Mouse (Mus musculus) naive thymus-derived CD4-positive, alpha-beta T cell, adult 2 months (primary cell): Measurements from ENCODE around the gene Cetn2.

Experiments
- DNase-seq: peaks from one replicate; pipeline ENCODE4 v3.0.0-alpha.2; 2011; ENCODE audit warnings: low read depth

Cetn2 gene

GRCm38 (mm10) chrX:72917884-72918681 lies at the start of gene Cetn2, which contains the start of gene Nsdhl:
Gene Cetn2 (minus strand): TSS chrX:72918411.
Gene Nsdhl (plus strand): TSS chrX:72918557.
- peak; percentile 89 for DNase-seq

GRCm38 (mm10) chrX:72962743-72963142 lies 44.5 kb upstream of the Cetn2 start:
- no peak for DNase-seq

- no peak for DNase-seq
Measured at GRCm38 (mm10) chrX:72961511-72961910, 43.3 kb upstream of the Cetn2 start.

GRCm38 (mm10) chrX:72960431-72960830 lies 42.2 kb upstream of the Cetn2 start:
- peak; percentile 2 for DNase-seq

- no peak for DNase-seq
Measured at GRCm38 (mm10) chrX:72956486-72956885, 38.3 kb upstream of the Cetn2 start.

GRCm38 (mm10) chrX:72953464-72953863 lies 35.3 kb upstream of the Cetn2 start:
- DNase-seq = no peak

GRCm38 (mm10) chrX:72921391-72921790 lies 3.2 kb upstream of the Cetn2 start:
- DNase-seq = no peak

- no peak for DNase-seq
Measured at GRCm38 (mm10) chrX:72918682-72919059, 460 bp upstream of the Cetn2 start.

- DNase-seq = no peak
Measured at GRCm38 (mm10) chrX:72911611-72912010, 6.6 kb downstream of the Cetn2 start.

GRCm38 (mm10) chrX:72908404-72908741 lies 9.8 kb downstream of the Cetn2 start:
- DNase-seq = no peak

- DNase-seq = no peak
Measured at GRCm38 (mm10) chrX:72907619-72908403, 10.4 kb downstream of the Cetn2 start.

GRCm38 (mm10) chrX:72902530-72902929 lies 15.7 kb downstream of the Cetn2 start:
- no peak for DNase-seq

GRCm38 (mm10) chrX:72896055-72896437 lies 22.2 kb downstream of the Cetn2 start:
- DNase-seq = no peak

- DNase-seq = no peak
Measured at GRCm38 (mm10) chrX:72895388-72896054, 22.7 kb downstream of the Cetn2 start.
